Mouse (Mus musculus) right cerebral cortex, postnatal 4 days (tissue): Measurements from ENCODE around the gene C2cd5.

Experiments used
- DNase-seq: peaks from one replicate; pipeline ENCODE4 v3.0.0-alpha.2; 2022

C2cd5 gene

DNA sequence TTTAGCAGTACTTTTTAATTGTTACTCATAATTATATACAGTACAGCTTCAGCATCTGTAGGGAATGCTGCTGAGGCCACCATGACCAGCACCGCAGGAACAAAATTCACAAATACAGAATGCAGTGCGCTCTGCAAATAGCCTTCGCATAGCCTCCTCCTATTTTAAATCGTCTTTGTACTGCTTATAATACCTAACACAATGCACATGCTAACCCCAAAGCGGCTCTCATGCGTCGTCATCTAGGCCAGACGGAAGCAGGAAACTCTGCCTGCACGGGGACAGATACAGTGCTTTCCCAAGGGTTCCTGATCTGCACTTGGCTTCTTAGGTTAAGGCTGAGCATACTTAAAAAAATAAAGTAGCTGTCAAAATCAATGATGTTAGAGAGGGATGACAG, 29.2 kb downstream of the C2cd5 start:
- DNase-seq: no peak

DNA sequence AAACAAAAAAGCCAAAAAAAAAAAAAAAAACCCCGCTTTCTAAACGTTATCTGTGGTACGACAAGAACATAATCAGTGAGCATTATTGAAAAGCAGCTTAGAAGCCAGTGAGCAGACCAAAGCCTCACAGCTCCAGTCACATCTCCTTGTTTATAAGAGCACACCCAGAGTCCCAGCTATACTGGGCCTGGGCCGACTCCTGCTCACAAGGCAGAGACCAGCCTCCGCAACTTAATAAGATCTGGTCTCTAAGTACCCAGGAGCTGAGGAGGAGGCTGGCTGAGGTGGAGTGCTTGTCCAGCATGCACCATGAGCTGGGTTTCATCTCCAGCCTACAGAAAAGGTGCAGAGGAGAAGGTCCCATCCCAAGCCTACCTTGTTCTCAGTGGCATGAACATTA, 29.9 kb downstream of the C2cd5 start:
- no peak for DNase-seq

DNA sequence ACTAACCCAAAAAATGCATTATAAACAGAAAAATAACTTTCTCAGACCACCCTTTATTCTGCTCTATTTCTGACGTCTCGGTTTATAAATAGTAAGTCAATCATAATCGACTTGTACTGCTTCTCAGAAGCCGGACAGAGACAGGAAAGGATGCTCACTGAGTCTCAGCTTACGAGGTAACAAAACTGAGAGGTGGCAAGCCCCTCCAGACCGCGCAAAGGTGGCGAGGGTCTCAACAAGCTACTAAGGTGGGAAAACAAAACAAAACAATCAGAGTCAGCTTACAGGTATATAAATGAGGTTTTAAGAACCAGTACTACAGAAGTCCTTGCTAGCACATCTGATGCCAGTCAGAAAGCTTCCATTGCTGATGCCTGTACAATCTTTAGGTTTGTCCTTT, 30.3 kb downstream of the C2cd5 start:
- DNase-seq: no peak

DNA sequence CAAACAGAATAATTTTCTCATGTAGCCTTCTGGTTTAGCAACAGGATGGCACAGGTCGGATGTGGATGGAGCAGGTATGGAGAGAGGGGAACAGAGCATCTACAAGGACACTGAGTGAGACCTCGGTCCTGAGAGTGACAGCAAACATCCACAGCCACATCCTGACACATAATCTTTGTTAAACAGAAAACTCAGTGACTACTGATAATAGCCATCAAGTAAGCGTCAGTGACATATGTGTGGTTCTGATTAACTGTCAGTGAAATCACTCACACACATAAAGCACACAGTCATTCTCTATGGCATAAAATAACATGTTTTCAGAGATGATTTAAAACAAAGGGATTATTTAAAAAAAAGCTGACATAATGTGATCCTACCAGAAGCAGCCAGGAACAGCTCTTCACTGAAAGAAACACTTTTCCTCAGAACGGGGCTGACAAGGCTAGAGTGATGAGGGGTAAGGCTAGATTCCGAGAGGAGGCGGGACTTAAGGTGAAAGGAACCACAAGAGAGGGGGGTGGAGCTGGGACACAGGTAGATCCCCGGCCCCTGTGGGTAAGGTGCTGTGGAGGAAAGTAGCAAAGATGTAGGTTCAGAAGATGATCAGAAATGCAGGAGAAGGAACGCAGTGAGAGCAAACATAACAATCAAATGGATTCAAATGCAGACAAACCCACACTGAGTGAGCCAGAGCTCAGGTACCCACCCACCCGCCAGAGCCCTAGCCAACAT, 31.6 kb downstream of the C2cd5 start:
- DNase-seq: no peak

DNA sequence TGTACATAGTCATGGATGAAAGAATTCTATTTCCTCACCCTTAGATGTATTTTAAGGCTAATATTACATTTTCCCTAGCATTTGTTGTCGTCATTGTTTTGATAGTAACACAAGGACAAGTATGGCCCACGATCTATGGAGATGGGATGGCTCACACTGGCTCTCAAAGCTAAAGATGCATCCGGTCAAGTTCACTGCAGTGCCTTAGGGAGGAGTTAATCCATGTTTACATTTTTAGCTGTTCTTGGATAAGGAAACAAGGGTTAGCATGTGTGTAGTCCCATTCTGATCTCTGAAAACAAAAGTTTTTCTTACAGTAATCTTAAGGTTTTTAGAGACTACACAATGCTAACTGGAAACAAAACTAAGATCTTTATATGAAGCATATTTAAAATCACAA, 32.3 kb downstream of the C2cd5 start:
- no peak for DNase-seq

DNA sequence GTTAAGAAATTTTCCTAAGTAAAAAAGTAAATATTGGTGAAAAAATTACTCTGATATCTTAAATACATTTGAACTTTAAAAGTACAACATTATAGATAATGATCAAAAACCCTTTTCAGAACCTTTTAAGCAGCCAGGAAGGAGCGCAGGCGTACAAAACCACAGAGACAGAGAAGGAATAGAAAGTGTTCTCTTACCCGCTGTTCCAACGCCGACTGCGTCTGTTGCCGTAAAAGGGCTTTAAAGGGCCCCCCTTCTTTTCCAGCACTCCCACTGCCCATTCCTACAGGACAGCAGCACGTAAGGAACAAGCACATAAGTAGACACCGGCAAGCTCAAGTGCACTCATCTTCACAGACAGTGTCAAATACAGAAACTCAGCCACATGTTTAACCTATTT, 33.1 kb downstream of the C2cd5 start:
- no peak for DNase-seq

DNA sequence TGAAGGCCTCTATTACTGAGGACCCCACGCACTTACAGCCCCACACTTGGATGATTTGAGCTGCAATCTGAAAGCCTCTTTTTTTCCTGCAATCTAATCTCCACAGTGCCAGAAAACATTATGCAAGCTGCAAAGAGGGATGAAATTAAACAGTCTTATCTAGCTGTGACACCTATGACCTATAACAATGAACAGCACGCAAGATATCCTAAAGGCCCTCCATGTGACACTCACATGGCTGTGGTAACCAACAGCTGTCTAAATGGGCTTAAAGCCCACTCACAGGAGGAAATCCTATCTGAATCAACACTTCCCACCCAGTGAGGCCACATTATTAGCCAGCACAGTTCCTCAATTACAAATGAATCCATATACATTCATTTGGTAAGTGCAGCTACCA, 35.9 kb downstream of the C2cd5 start:
- DNase-seq: no peak

DNA sequence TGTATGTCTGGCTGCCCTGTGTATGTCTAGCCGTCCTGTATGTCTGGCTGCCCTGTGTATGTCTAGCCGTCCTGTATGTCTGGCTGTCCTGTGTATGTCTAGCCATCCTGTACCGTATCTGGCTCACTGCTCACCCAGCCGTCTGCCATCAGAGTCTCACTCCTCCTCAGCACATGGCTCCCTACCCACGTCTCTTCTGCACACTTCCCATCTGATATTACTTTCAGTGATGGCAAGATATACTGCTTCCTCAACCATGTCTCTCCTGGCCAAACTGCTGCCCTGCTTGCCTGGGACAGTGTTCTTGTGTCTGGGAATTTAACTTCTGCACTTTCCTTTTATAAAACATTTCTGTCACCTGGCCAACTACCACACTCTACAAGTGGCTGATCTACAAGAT, 42.3 kb downstream of the C2cd5 start:
- no peak for DNase-seq

DNA sequence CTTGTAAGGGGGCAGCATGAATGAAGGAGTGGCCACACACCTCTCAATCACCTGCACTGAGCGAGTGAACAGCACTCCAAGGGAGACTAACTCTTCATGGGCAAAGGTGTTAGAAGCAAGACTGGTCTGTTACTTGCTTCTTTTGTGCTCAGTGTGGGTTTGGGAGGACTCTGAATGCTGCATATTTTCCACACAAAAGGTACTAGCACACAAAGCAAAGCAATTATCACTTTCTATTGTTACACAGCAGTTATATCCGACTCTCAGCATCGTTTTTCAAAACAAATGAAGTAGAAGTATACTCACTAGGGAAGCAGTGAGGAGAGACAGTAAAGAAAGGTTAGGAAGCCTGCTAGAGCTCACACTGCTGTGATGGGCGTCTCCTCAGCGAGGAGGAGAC, 48.4 kb downstream of the C2cd5 start:
- DNase-seq: no peak

DNA sequence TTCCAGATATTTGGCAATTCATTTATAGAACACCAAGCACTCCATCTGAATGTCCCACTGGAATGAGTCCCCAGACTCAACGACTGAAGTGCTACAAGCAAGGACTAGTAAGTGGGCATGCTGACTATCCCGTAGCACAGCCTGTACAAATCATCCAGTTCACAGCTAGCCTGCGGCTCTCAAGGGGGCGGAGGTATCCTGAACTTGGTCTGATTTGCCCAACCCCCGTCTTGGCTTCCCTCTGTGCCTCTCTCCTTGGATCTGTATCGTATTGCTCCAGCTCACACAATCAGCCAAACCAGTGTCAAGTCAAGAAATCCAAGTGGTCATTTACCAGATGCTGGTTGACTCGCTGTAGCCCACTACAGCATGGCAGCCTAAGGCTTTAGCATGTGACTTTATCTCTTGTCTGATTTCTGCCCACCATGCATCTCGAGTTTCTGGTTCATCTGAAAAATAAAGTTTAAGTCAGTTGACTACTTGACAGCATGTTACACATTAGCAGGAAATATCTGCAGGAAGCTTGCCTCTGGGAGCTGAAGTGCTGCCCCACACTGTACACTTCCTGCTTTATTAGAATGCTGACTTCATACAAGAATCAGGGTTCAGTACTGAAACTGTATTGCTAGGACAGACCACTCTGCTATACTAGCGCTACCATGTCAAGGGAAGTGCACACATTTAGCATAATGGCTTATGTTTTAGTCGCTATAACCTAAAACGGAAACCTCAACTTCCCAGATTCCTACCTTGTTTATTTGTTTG, 50.0 kb downstream of the C2cd5 start:
- DNase-seq: no peak

DNA sequence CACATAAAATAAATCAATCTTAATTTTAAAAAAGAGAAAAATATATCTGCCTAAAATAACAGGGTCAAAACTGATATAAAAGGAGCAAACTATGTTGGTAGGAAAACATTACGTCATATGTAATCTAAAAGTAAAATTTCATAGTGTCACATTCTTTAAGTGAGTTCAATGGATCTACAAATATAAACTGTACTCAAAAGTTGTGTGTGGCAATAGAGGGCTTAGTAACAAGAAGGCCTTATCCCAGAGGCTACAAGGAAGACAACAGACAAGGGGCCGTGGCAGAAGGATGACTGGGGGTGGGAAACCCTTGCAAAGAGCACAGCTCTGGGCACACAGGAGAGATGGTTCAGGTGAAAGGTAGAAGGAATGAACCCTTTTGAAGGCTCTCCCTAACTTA, 50.8 kb downstream of the C2cd5 start:
- DNase-seq: no peak

DNA sequence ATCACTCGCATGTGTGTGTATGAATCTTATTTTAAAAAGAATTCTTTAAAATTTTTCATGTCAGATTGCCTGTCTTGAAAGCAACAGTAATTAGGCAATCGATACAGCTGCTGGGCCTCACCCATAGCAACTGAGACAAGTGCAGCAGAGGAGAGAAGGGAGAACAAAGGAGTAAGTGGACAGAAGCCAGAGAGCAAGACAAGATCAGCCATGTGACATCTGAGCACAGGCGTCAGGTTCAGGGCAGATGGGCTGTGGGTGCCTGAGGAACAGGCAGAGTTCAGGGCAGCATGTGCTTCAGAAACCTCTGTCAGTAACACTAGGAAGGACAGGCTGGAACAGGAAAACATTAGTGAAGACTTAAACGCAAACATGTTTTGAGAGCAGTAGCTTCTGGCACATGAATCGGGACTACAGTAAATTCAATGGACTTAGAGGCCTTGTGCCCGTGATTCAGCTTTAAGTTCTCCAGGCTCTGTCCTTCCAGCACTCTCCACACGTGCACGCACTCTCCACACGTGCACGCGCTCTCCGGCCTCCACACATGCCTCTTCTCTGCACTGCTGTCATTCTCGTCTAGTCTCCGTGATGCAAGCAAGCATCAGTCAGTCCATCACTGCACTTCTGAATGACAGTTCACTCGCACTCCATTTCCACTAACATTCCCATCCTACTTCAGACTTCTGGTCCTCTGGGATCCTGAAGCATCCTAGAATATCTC, 52.2 kb downstream of the C2cd5 start:
- no peak for DNase-seq

DNA sequence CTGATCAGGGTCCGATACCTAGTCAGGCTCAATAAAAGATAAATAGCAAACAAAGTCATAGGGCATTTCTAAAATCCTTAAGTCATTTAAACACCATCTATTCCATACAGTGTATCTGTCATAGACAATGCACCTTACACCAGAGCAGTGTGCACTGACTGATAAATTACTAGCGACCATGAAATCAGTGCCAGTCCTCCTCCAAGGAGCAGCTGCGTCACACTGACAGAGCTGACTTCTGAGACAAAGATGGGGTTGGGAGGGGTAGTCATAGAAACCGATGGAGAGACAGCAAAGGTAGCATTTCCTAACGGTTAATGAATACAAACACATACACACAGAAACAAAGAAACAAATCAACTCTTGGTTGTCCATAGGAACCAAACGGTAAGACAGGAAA, 58.4 kb downstream of the C2cd5 start:
- DNase-seq: no peak

DNA sequence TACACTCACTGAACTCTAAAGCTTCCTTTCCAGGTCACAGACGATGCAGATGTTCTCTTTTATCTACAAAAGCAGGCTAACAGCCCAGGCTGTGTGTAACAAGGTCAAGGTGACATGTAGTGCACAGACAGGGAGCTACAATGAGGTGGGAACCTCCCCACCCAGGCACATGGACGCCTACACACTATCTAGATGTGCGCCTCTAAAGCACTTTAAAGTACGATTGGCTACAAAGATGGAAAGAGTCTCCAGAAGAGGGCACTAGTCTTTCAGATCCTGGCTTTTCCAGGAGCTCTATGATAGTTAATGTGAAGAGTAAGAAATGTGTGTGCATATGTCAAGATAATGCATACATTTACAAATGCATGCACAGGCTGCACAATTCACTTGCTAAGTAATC, 64.7 kb downstream of the C2cd5 start:
- no peak for DNase-seq

DNA sequence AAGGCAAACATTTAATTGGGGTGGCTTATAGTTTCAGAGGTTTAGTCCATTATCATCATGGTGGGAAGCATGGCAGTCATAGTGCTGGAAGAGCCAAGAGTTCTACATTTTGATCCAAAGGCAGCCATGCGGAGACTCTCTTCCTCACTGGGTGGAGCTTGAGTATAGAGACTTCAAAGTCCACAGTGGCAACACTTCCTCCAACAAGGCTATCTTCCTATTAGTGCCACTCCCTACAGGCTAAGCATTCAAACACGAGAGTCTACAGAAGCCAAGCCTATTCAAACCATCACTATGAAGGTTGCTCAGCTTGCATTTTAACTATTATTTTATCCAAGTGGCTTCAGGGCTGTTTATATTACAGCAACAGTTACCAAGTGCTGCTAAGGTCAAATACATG, 65.4 kb downstream of the C2cd5 start:
- DNase-seq: no peak

DNA sequence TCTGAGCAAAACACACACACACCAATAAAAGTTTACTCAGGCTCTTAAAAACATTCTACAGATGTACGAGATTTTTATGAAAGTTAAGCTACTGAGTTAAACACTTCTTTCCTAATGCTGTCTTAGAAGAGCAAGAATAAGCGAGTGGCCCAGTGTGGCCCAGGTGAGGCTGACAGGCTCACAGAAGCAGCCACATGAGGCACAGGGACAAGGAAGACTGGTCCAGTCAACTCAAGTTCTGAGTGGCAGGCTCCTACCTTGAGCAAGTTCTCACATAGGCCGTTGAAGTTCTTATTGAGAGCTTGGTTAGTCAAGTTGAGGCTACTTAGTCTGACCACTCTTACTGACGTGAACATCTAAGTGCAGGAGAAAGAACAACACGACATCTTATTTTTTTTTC, 69.4 kb downstream of the C2cd5 start:
- DNase-seq: no peak

DNA sequence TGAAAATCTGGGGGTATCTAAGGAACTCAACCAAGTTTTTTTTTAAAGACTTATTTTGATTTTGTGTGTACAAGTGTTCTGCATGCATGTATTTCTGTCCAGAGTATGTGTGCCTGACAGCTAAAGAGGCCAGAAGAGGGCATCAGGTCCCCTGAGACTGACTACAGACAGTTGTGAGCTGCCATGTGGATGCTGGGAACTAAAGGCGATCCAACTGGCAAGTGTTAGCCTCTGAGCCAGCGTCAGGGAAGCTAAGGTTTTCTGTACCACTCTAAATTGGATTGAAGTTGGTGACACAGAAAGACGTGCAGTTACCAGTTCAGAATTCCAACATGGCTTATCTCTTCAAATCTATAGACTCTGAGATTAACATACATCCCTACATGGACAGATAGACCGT, 72.0 kb downstream of the C2cd5 start:
- DNase-seq: no peak

DNA sequence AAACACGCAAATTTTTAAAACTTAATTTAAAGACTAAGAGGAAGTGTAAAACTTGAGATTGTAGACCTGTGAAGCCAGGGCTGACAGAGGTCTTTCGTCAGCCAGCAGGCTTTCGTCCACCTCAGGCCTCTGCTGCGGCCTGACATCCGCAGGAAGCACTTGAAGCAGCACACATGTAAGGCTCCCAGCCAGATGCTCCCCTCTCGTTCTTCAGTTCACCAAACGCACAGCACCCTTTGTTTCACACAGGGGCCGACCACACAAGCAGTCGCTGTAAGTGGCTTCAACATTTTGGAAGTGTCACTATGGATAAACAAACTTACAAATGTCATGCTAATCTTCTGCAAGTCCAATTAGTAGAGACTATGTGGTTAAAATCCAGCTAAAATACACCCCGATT, 72.5 kb downstream of the C2cd5 start:
- DNase-seq: no peak

DNA sequence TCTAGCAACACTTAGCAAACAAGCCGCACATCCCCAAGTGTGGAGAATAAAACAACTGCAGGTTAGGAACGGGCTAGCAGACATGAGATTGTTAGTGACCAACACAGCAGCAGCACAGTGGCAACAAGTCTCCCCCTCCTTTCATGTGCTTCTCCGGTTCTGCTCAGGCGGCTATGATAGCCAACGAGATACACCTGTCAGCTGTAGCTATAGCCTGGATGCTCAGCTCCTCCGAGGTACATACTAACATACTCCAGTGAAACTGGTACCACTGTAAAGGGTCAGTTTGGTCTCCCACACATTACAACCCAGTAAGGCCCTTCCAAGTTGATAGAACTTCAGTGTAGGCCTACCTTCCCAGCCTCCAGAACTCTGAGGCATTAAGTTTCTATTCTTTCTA, 76.2 kb downstream of the C2cd5 start:
- no peak for DNase-seq

DNA sequence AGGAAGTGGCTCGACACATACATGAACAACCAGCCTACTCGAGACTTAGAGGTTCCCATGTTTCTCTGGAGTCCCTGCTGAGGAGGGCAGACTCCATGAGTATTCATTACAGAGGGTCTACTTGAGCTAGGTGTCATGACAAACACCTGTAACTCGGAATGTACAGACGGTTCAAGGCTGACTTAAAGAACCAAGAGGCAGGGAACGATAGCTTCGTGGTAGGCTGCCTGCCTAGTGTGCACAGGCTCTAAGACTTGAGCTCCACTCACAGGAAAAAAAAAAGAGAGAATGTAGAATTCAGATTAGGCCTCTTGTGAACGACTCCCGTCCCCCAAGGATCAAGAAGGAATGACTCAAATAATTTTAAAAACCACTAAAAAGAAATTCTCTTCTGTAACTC, 78.2 kb downstream of the C2cd5 start:
- DNase-seq: no peak

DNA sequence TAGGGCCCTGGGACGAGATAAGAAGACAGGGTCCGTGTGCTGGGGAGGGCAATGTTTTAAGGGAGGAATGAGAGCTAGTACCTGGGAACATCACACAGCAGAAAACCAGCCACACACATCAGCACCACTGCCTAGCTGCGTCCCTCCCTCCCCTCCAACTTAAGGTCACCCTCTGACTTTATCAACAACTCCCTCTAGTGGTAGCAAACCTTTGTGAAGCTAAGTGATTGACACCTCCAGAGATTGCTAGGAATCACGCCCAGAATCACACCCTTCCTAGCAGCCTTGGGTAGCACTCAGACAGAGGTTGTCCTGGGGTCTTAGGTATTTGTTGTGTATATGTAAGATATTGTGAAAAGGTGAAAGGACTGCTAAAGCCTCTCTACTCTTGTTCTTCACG, 79.3 kb downstream of the C2cd5 start:
- DNase-seq: no peak

DNA sequence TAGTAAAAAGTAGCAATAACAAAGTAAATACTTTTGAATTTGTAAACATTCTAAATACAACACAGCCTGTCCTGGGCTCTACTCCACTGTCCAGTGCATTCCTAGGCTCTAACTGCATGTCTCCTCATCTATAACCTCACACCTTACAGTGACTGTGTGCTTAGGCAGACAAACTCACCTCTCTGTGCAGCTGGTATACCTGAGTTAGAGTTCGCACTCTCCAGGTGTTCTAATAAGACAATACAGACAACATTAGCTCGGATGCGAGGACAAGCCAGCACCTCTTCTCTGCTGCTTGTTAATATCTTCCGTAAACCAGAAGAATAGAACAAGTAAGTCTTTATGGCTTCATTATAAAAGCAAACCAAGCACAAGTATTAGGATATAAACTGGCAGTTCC, 79.8 kb downstream of the C2cd5 start:
- DNase-seq: no peak

DNA sequence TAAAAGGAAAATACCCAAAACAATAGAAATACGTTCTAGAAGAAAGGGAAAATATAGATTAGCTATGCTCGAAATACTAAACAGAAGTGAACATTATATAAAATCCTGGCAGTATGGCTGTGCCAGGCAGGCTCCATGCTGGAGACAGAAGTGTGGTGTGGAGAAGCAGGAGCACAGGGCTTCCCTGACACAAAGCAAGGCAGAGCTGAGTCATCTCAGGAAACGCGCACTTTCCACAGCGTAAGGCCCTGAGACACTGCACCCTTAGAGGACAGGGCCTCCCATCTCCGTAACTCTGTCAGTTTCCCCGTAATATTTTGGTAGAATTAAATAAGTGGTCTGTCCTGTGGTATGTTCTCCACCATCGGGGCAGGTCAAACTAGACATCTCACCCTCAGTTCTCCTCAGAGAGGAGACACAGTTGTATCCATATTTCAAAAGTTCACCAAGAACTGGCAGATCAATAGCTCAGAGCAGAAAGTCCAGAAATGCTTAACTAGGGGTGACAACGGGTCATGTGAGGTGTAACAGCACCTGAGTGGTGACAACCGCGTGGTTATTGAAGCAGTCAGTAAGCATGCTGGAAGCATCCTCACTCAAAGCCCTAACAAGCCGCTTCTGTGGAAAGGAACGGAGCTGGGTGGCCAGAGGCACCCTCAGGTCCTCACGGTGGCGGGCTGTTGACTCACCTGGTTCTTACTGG, 87.3 kb downstream of the C2cd5 start:
- DNase-seq: no peak

DNA sequence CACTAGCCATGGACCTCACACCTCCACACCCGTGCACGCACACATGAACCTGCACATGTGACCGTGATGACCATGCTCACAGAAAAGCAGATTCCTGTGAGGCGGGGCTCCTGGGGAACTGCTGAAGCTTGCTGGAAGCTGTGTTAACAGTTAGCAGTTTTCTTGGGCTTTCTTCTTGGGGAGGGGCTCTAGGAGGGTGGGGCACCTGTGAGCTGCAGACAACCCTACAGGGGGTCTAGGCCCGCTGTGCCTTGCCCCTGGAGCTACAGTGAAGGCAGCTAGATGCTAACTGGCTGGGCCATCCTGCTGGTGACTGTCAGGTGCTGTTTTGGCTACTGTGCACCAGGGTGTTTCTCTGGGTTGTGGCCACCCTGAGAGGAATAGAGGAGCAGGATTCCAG, 91.1 kb downstream of the C2cd5 start:
- DNase-seq: no peak
